Comparison of ENCODE assay signal across 26 mouse cellular contexts in genomic region chr3:105864123-105864522, GRCm38 (mm10). TPM values are rescaled to one million over a fixed set of nuclear protein-coding genes. Genes with fewer than 3 reads are reported as not detected.
DNase-seq lines count a peak whose midpoint lies in the region; ATAC-seq and TF ChIP-seq lines count a peak whose summit lies in the region.
"Had no signal": no experiment of that assay in that cellular context is flagged by ENCODE, and none has a peak within 500 bp of the region (broad histone marks: within the 10 kb centered on the region; RNA-seq: fewer than 3 reads in every experiment).

No protein-coding gene starts in this region.

- TF ChIP-seq CTCF in gastrocnemius, adult 2 months (IDR thresholded peaks at IDR 0.05), result no peak

- H3K9me3 ChIP-seq in liver, embryonic 11.5 days (ENCODE audit: control insufficient read depth, low read length), result no peaks in the 10 kb centered on the region
- H3K9me3 ChIP-seq in liver, embryonic 12.5 days (replicated peaks), result no peaks in the 10 kb centered on the region
- H3K9me3 ChIP-seq: embryonic facial prominence, embryonic 10.5 days; embryonic facial prominence, embryonic 12.5 days; forebrain, embryonic 13.5 days; G1E had no signal

- no peak overlapping the region for H3K4me2 ChIP-seq in liver, embryonic 11.5 days
- H3K4me2 ChIP-seq in liver, embryonic 12.5 days, result no peak overlapping the region
- H3K4me2 ChIP-seq: embryonic facial prominence, embryonic 12.5 days; forebrain, embryonic 13.5 days had no signal

- H3K9ac ChIP-seq in liver, embryonic 11.5 days (ENCODE audit: low read depth, low read length), result no peak overlapping the region
- no peak overlapping the region for H3K9ac ChIP-seq in liver, embryonic 12.5 days
- H3K9ac ChIP-seq: embryonic facial prominence, embryonic 12.5 days; forebrain, embryonic 13.5 days had no signal

- no peak for DNase-seq in gastrocnemius, adult 2 months
- DNase-seq in gastrocnemius, postnatal 10 days, result no peak
- DNase-seq in heart, adult 8-10 months (ENCODE audit: low spot score), result peak; percentile 9
- no peak for DNase-seq in heart, postnatal 4 days
- DNase-seq in liver, embryonic 11.5 days (ENCODE audit: low spot score), result peak; percentile 10
- DNase-seq: adrenal gland, adult 8-10 months; adrenal gland, postnatal 14 days; adrenal gland, postnatal 36 days; B cell, adult 2 months; cerebellum, adult 11-12 months; cerebellum, adult 2 months; cerebellum, adult 9-10 months; cerebellum, postnatal 10 days; cerebellum, postnatal 25 days had no signal

- no peaks in the 10 kb centered on the region for H3K27me3 ChIP-seq in liver, embryonic 11.5 days (replicated peaks; ENCODE audit: control insufficient read depth, insufficient read depth, low read length)
- peaks cover 4% of the 10 kb centered on the region; the same call in 1 of the 2 replicates for H3K27me3 ChIP-seq in liver, embryonic 12.5 days (replicated peaks)
- H3K27me3 ChIP-seq: CH12.LX; embryonic facial prominence, embryonic 12.5 days; forebrain, embryonic 13.5 days had no signal

- no peaks in the 10 kb centered on the region for H3K4me1 ChIP-seq in liver, embryonic 11.5 days (replicated peaks; ENCODE audit: control insufficient read depth, insufficient read depth, low read length)
- H3K4me1 ChIP-seq in liver, embryonic 12.5 days, result peaks cover 10% of the 10 kb centered on the region

- intact Hi-C loops in gastrocnemius, adult 2 months (cut with DNase I), result no loop called here

- no peaks in the 10 kb centered on the region for H3K36me3 ChIP-seq in liver, embryonic 11.5 days (ENCODE audit: control insufficient read depth, insufficient read depth, low read length)
- no peaks in the 10 kb centered on the region for H3K36me3 ChIP-seq in liver, embryonic 12.5 days
- H3K36me3 ChIP-seq: embryonic facial prominence, embryonic 10.5 days; embryonic facial prominence, embryonic 12.5 days; G1E had no signal

- WGBS in liver, embryonic 11.5 days, result 69% methylated on average over 1 of the region's 1 CpGs
- 62% methylated on average over 1 of the region's 1 CpGs for WGBS in liver, embryonic 12.5 days (ENCODE audit: insufficient replicate concordance)

- peak overlapping the region; percentile 57; the same call in 1 of the 2 replicates for H3K27ac ChIP-seq in gastrocnemius, adult 2 months
- no peak overlapping the region for H3K27ac ChIP-seq in liver, embryonic 11.5 days (ENCODE audit: low read depth, low read length)
- H3K27ac ChIP-seq in liver, embryonic 12.5 days, result no peak overlapping the region
- H3K27ac ChIP-seq: embryonic facial prominence, embryonic 10.5 days; embryonic facial prominence, embryonic 12.5 days; forebrain, embryonic 13.5 days had no signal

- H3K4me3 ChIP-seq in gastrocnemius, adult 2 months, result no peak overlapping the region
- H3K4me3 ChIP-seq in liver, embryonic 11.5 days (ENCODE audit: low read depth, low read length), result no peak overlapping the region
- H3K4me3 ChIP-seq in liver, embryonic 12.5 days, result no peak overlapping the region
- H3K4me3 ChIP-seq: embryonic facial prominence, embryonic 10.5 days; embryonic facial prominence, embryonic 12.5 days; forebrain, embryonic 13.5 days had no signal

- ATAC-seq in liver, embryonic 11.5 days (replicated peaks; ENCODE audit: low FRiP score), result no peak
- no peak for ATAC-seq in liver, embryonic 12.5 days
- 0 out of 2 replicates have a peak, but pooled peaks have one; percentile 8 for ATAC-seq in granulocyte monocyte progenitor cell, adult 5-6 weeks (replicated peaks; ENCODE audit: poor library complexity, severe bottlenecking)
- ATAC-seq: activated CD4-positive, CD25-positive, alpha-beta regulatory T cell, adult 4 months; CD4-positive, CD25-positive, alpha-beta regulatory T cell, adult 4 months; forebrain, embryonic 13.5 days; Patski had no signal

RNA-seq across cellular contexts. Expression of gene Adora3, which starts 6.5 kb away (rescaled TPM):
- not detected for total RNA-seq in gastrocnemius, adult 2 months (2021)
- under 1 TPM; 0.19 to 0.29 TPM for total RNA-seq in gastrocnemius, postnatal 10 days (2021)
- total RNA-seq in heart, adult 8-10 months (2022), result under 1 TPM in 3 of 4 experiments, not detected in 1; 0.25 to 0.44 (median 0.32) TPM
- total RNA-seq in heart, postnatal 4 days (2021), result not detected
- 0.36 and 0.92 TPM in 2 replicates for polyA plus RNA-seq in liver, embryonic 11.5 days (2014; fragmentation: Nextera tagmentation; extraction: Ambion mirVana)
- 0.17 and 0.39 TPM in 2 replicates for polyA plus RNA-seq in liver, embryonic 12.5 days (2016; fragmentation: Nextera tagmentation; extraction: Ambion mirVana)
- 1.4 and 1.5 TPM in 2 replicates for total RNA-seq in granulocyte monocyte progenitor cell, adult 5-6 weeks (2014; fragmentation: Nextera tagmentation)
- 0.26 and 1.9 TPM in 2 replicates for total RNA-seq in granulocyte monocyte progenitor cell, adult 5-6 weeks (2017)
- polyA plus RNA-seq: CD4-positive, CD25-positive, alpha-beta regulatory T cell, adult 4 months; embryonic facial prominence, embryonic 10.5 days; forebrain, embryonic 11.5 days; G1E; Patski had no signal

RNA-seq across cellular contexts. Expression of gene Tmigd3, which starts 6.6 kb away (rescaled TPM):
- not detected for total RNA-seq in gastrocnemius, adult 2 months (2021)
- under 1 TPM in 1 of 2 experiments, not detected in 1; 0.36 TPM for total RNA-seq in gastrocnemius, postnatal 10 days (2021)
- under 1 TPM in 3 of 4 experiments, not detected in 1; 0.27 to 0.62 (median 0.41) TPM for total RNA-seq in heart, adult 8-10 months (2022)
- under 1 TPM; 0.34 to 0.52 TPM for total RNA-seq in heart, postnatal 4 days (2021)
- polyA plus RNA-seq in liver, embryonic 11.5 days (2014; fragmentation: Nextera tagmentation; extraction: Ambion mirVana), result 0.26 and 0.27 TPM in 2 replicates
- 0.30 TPM in 1 of 2 replicates, not detected in the other for polyA plus RNA-seq in liver, embryonic 12.5 days (2016; fragmentation: Nextera tagmentation; extraction: Ambion mirVana)
- total RNA-seq in granulocyte monocyte progenitor cell, adult 5-6 weeks (2014; fragmentation: Nextera tagmentation), result 0.28 TPM in 1 of 2 replicates, not detected in the other
- not detected in 2 replicates for total RNA-seq in granulocyte monocyte progenitor cell, adult 5-6 weeks (2017)
- total RNA-seq: adrenal gland, adult 18-20 months; adrenal gland, adult 8-10 months; adrenal gland, postnatal 14 days had no signal
- polyA plus RNA-seq: activated CD4-positive, CD25-positive, alpha-beta regulatory T cell, adult 4 months; CD4-positive, CD25-positive, alpha-beta regulatory T cell, adult 4 months; embryonic facial prominence, embryonic 10.5 days; embryonic facial prominence, embryonic 12.5 days; forebrain, embryonic 13.5 days; Patski had no signal

Comparison
In these comparisons a context has a peak if more than half of its experiments do, and no peak if none do; other contexts are left out.
1. DNase-seq: peak in heart, adult 8-10 months (single experiment) and liver, embryonic 11.5 days (single experiment); none in gastrocnemius, adult 2 months (single experiment), gastrocnemius, postnatal 10 days (single experiment) and heart, postnatal 4 days (single experiment).